Mouse (Mus musculus) myocyte (in vitro differentiated cells): ENCODE data around the gene Dcaf15. TPM values are rescaled to one million over a fixed set of nuclear protein-coding genes. Genes with fewer than 3 reads are reported as not detected.

Experiments
- H3K27me3 ChIP-seq: one replicate; pipeline ENCODE4 v1.6.1; 2011; ENCODE audit not compliant: control insufficient read depth, insufficient read depth, insufficient read length
- H3K36me3 ChIP-seq: one replicate; pipeline ENCODE4 v1.6.1; 2011; ENCODE audit not compliant: control insufficient read depth, insufficient read depth
- H3K4me2 ChIP-seq: one replicate; pipeline ENCODE4 v1.6.1; 2011; ENCODE audit warnings: low read depth, control low read depth
- H3K4me3 ChIP-seq: one replicate; pipeline ENCODE4 v1.5.1; 2011; ENCODE audit warnings: mild to moderate bottlenecking, control low read depth, moderate library complexity
- H3K79me2 ChIP-seq: one replicate; pipeline ENCODE4 v1.6.1; 2011; ENCODE audit not compliant: control insufficient read depth, insufficient read depth
- H3ac ChIP-seq: one replicate; pipeline ENCODE4 v1.6.1; 2011; ENCODE audit not compliant: control insufficient read depth, insufficient read length
- CEBPB ChIP-seq: IDR thresholded peaks from 2 replicates; pipeline ENCODE4 v1.6.1; 2011; ENCODE audit warnings: mild to moderate bottlenecking, moderate library complexity; ENCODE audit not compliant: poor library complexity, insufficient read depth, severe bottlenecking
- E2F4 ChIP-seq: IDR thresholded peaks from one replicate; pipeline ENCODE4 v1.6.1; 2011; ENCODE audit warnings: mild to moderate bottlenecking, control low read depth, moderate library complexity; ENCODE audit not compliant: insufficient read depth
- MAX ChIP-seq: IDR thresholded peaks from one replicate; pipeline ENCODE4 v1.6.1; 2011; ENCODE audit warnings: low read depth, mild to moderate bottlenecking, control low read depth
- MYOD1 ChIP-seq, 3 experiments: IDR thresholded peaks; one replicate each; pipeline ENCODE4 v1.6.1; 2011; ENCODE audit warnings: control low read depth in 2 of 3, low read depth in 2 of 3, mild to moderate bottlenecking in 2 of 3, moderate library complexity in 1 of 3; ENCODE audit not compliant: insufficient read length in 2 of 3, control insufficient read depth in 1 of 3
- MYOG ChIP-seq, 3 experiments: IDR thresholded peaks; one replicate each; pipeline ENCODE4 v1.6.1; 2011; ENCODE audit warnings: control low read depth in 2 of 3, low read depth in 2 of 3, mild to moderate bottlenecking in 2 of 3; ENCODE audit not compliant: insufficient read length in 2 of 3, control insufficient read depth in 1 of 3, insufficient read depth in 1 of 3
- POLR2A ChIP-seq: IDR thresholded peaks from one replicate; pipeline ENCODE4 v1.6.1; 2011; ENCODE audit warnings: low read depth, mild to moderate bottlenecking, control low read depth, moderate library complexity; ENCODE audit not compliant: insufficient read length
- POLR2AphosphoS2 ChIP-seq: IDR thresholded peaks from one replicate; pipeline ENCODE4 v1.6.1; 2011; ENCODE audit warnings: low read depth, control low read depth; ENCODE audit not compliant: insufficient read length
- REST ChIP-seq: IDR thresholded peaks from one replicate; pipeline ENCODE4 v1.6.1; 2011; ENCODE audit warnings: mild to moderate bottlenecking, control low read depth, moderate library complexity; ENCODE audit not compliant: insufficient read depth, insufficient read length
- SRF ChIP-seq: IDR thresholded peaks from one replicate; pipeline ENCODE4 v1.6.1; 2011; ENCODE audit warnings: low read depth; ENCODE audit not compliant: control insufficient read depth, insufficient read length
- TCF12 ChIP-seq: IDR thresholded peaks from one replicate; pipeline ENCODE4 v1.6.1; 2011; ENCODE audit warnings: mild to moderate bottlenecking, control low read depth; ENCODE audit not compliant: poor library complexity, insufficient read depth, severe bottlenecking
- TCF3 ChIP-seq: IDR thresholded peaks from one replicate; pipeline ENCODE4 v1.6.1; 2011; ENCODE audit warnings: low read depth, control low read depth; ENCODE audit not compliant: insufficient read length
- USF1 ChIP-seq: IDR thresholded peaks from one replicate; pipeline ENCODE4 v1.6.1; 2011; ENCODE audit warnings: low read depth, mild to moderate bottlenecking, control low read depth, moderate library complexity
- polyA plus RNA-seq: library from polyadenylated mRNA; unstranded; fragments of >200 nt; fragmentation: generic; extraction: Trizol; gene quantifications from one replicate; pipeline ENCODE4 v1.2.1, GENCODE M21; 2012; ENCODE audit warnings: missing spikeins

Dcaf15 gene
- polyA plus RNA-seq, 1 experiment = 24.3 TPM

GRCm38 (mm10) chr8:84060245-84060644, 44.3 kb downstream of the Dcaf15 start:
- no peaks in the 10 kb centered on the region for H3K36me3 ChIP-seq
- H3K4me3 ChIP-seq = no peak overlapping the region
- no peak overlapping the region for H3ac ChIP-seq
- no peaks in the 10 kb centered on the region for H3K27me3 ChIP-seq
- TF ChIP-seq TCF12 (no peak), MYOD1 (IDR thresholded peaks at IDR 0.05; ENCODE audit: control insufficient read depth in 1 of 3, insufficient read length in 2 of 3, low read depth in 2 of 3) (no peak), MYOG (IDR thresholded peaks at IDR 0.05; ENCODE audit: control insufficient read depth in 1 of 3, insufficient read depth in 1 of 3, insufficient read length in 2 of 3, low read depth in 2 of 3) (no peak), CEBPB (no peak), TCF3 (no peak), REST (no peak), MAX (no peak)
- no peaks in the 10 kb centered on the region for H3K79me2 ChIP-seq
- no peak overlapping the region for H3K4me2 ChIP-seq

GRCm38 (mm10) chr8:84059226-84059625, 45.3 kb downstream of the Dcaf15 start:
- H3K4me3 ChIP-seq = no peak overlapping the region
- TF ChIP-seq MYOG (IDR thresholded peaks at IDR 0.05; ENCODE audit: control insufficient read depth in 1 of 3, insufficient read depth in 1 of 3, insufficient read length in 2 of 3, low read depth in 2 of 3) (no peak), SRF (no peak), MAX (no peak), MYOD1 (IDR thresholded peaks at IDR 0.05; ENCODE audit: control insufficient read depth in 1 of 3, insufficient read length in 2 of 3, low read depth in 2 of 3) (no peak), USF1 (no peak), TCF3 (no peak), POLR2A (no peak), CEBPB (no peak), REST (no peak), TCF12 (no peak)
- H3K4me2 ChIP-seq = no peak overlapping the region
- no peaks in the 10 kb centered on the region for H3K27me3 ChIP-seq
- no peaks in the 10 kb centered on the region for H3K36me3 ChIP-seq
- H3ac ChIP-seq = no peak overlapping the region
- H3K79me2 ChIP-seq = no peaks in the 10 kb centered on the region

- TF ChIP-seq SRF (no peak), TCF12 (no peak), POLR2A (no peak), REST (no peak), TCF3 (no peak), MAX (no peak), MYOG (IDR thresholded peaks at IDR 0.05; ENCODE audit: control insufficient read depth in 1 of 3, insufficient read depth in 1 of 3, insufficient read length in 2 of 3, low read depth in 2 of 3) (no peak), USF1 (no peak), POLR2AphosphoS2 (no peak), CEBPB (no peak), E2F4 (no peak), MYOD1 (IDR thresholded peaks at IDR 0.05; ENCODE audit: control insufficient read depth in 1 of 3, insufficient read length in 2 of 3, low read depth in 2 of 3) (no peak)
- H3K27me3 ChIP-seq = no peaks in the 10 kb centered on the region
- H3K36me3 ChIP-seq = no peaks in the 10 kb centered on the region
- H3ac ChIP-seq = no peak overlapping the region
- H3K79me2 ChIP-seq = no peaks in the 10 kb centered on the region
- no peak overlapping the region for H3K4me3 ChIP-seq
- H3K4me2 ChIP-seq = no peak overlapping the region
These were observed 46.7 kb downstream of the Dcaf15 start for GRCm38 (mm10) chr8:84057827-84058226.

DNA sequence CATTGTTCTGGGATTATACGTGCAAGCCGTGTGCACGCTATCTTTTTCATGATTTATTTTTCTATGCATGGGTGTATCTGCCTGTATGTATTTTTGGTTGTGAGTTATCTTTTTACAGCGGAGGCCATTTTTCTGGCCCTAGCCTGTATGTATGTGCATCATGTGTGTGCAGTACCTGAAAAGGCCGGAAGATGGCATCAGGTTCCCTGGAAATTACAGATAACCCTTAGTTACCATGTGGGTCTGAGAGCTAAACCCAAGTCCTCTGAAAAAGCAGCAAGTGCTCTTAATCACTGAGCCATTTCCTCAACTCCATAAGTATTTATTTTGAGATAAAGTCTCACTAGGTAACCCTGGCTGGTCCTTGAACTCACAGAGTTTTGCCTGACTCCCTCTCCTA, 51.3 kb downstream of the Dcaf15 start:
- Histone ChIP-seq H3K79me2 (no peaks in the 10 kb centered on the region), H3K4me3 (no peak overlapping the region), H3K4me2 (no peak overlapping the region), H3ac (no peak overlapping the region), H3K27me3 (no peaks in the 10 kb centered on the region), H3K36me3 (no peaks in the 10 kb centered on the region)
- TF ChIP-seq TCF12 (no peak), REST (no peak), SRF (no peak), POLR2A (no peak), MAX (no peak), USF1 (no peak), CEBPB (no peak), MYOD1 (IDR thresholded peaks at IDR 0.05; ENCODE audit: control insufficient read depth in 1 of 3, insufficient read length in 2 of 3, low read depth in 2 of 3) (no peak), POLR2AphosphoS2 (no peak), TCF3 (no peak), E2F4 (no peak), MYOG (IDR thresholded peaks at IDR 0.05; ENCODE audit: control insufficient read depth in 1 of 3, insufficient read depth in 1 of 3, insufficient read length in 2 of 3, low read depth in 2 of 3) (no peak)

GRCm38 (mm10) chr8:84052746-84053145, 51.8 kb downstream of the Dcaf15 start:
- H3K27me3 ChIP-seq = no peaks in the 10 kb centered on the region
- no peak overlapping the region for H3ac ChIP-seq
- no peaks in the 10 kb centered on the region for H3K79me2 ChIP-seq
- H3K36me3 ChIP-seq = no peaks in the 10 kb centered on the region
- no peak for TF ChIP-seq MYOG (IDR thresholded peaks at IDR 0.05; ENCODE audit: control insufficient read depth in 1 of 3, insufficient read depth in 1 of 3, insufficient read length in 2 of 3, low read depth in 2 of 3)
- TF ChIP-seq CEBPB = no peak
- H3K4me3 ChIP-seq = no peak overlapping the region
- no peak overlapping the region for H3K4me2 ChIP-seq
